Mouse (Mus musculus): ENCODE data around the gene Gm17617. TPM values are rescaled to one million over a fixed set of nuclear protein-coding genes. Genes with fewer than 3 reads are reported as not detected.
"Not testable (repeated sequence)": the region's sequence is repeated elsewhere in the genome, so short reads cannot be mapped to it uniquely, and the experiment has no call there.

Gm17617 gene
- polyA plus RNA-seq, 1 experiment from 2014 or later: not detected

GRCm38 (mm10) chr13:55097841-55098240 is 35.5 kb downstream of the Gm17617 start:
- ATAC-seq (replicated peaks; ENCODE audit: insufficient number of reproducible peaks, insufficient read depth, low FRiP score, low read depth); H3K4me1 ChIP-seq (replicated peaks); H3K27ac ChIP-seq; H3K36me3 ChIP-seq; H3K4me2 ChIP-seq; H3K4me3 ChIP-seq; H3K9ac ChIP-seq; H3K27me3 ChIP-seq; H3K9me3 ChIP-seq (replicated peaks): not testable (repeated sequence)
- 90% methylated on average over 3 of the region's 3 CpGs for WGBS

DNA sequence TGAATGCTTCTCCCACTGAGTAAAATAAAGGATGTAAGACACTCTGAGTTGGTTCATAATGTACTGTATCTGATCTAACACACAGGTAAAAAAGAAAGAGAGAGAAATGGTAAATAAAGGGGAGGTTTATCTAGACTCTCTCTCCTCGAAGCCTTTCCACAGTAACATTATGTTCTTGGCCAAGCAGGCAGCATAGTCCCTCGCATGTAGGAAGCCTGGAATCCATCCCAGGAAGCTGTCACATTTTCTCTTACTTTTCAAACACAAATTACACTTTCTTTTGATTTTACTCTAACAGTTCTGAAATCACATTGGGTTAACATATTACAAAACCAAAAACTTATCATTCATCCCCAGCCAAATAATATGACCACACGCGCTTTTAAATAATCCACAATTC is 40.8 kb downstream of the Gm17617 start:
- H3K27ac ChIP-seq: no peak overlapping the region
- H3K4me1 ChIP-seq (replicated peaks): no peaks in the 10 kb centered on the region
- WGBS: 70% methylated on average over 4 of the region's 4 CpGs
- H3K4me2 ChIP-seq: no peak overlapping the region
- no peaks in the 10 kb centered on the region for H3K27me3 ChIP-seq
- no peak overlapping the region for H3K4me3 ChIP-seq
- H3K9ac ChIP-seq: no peak overlapping the region
- H3K9me3 ChIP-seq (replicated peaks): no peaks in the 10 kb centered on the region
- no peak for ATAC-seq (replicated peaks; ENCODE audit: insufficient number of reproducible peaks, insufficient read depth, low FRiP score, low read depth)
- H3K36me3 ChIP-seq: peaks cover 8% of the 10 kb centered on the region; the same call in 1 of the 2 replicates

Other genes with a start within 250 kb of the Gm17617 start
- 1.3 and 2.8 TPM in 2 replicates for gene Unc5a, start 184.1 kb downstream of the Gm17617 start, polyA plus RNA-seq (2015; fragmentation: Nextera tagmentation; extraction: Ambion mirVana)
- 0.86 and 1.2 TPM in 2 replicates for gene Hk3, start 112.2 kb downstream of the Gm17617 start, polyA plus RNA-seq (2015; fragmentation: Nextera tagmentation; extraction: Ambion mirVana)
- 14.9 and 16.4 TPM in 2 replicates for gene Uimc1, start 33.2 kb downstream of the Gm17617 start, polyA plus RNA-seq (2015; fragmentation: Nextera tagmentation; extraction: Ambion mirVana)
- 16.6 and 21.2 TPM in 2 replicates for gene Zfp346, start 28.2 kb downstream of the Gm17617 start, polyA plus RNA-seq (2015; fragmentation: Nextera tagmentation; extraction: Ambion mirVana)
- 0.72 and 2.0 TPM in 2 replicates for gene Fgfr4, start 19.1 kb upstream of the Gm17617 start, polyA plus RNA-seq (2015; fragmentation: Nextera tagmentation; extraction: Ambion mirVana)
- 41.5 and 42.5 TPM in 2 replicates for gene Nsd1, start 76.2 kb upstream of the Gm17617 start, polyA plus RNA-seq (2015; fragmentation: Nextera tagmentation; extraction: Ambion mirVana)
- 285 and 333 TPM in 2 replicates for gene Prelid1, start 187.0 kb upstream of the Gm17617 start, polyA plus RNA-seq (2015; fragmentation: Nextera tagmentation; extraction: Ambion mirVana)
- gene Rab24, start 188.4 kb upstream of the Gm17617 start, polyA plus RNA-seq (2015; fragmentation: Nextera tagmentation; extraction: Ambion mirVana): 63.9 and 74.2 TPM in 2 replicates
- 21.8 and 28.7 TPM in 2 replicates for gene Mxd3, start 196.3 kb upstream of the Gm17617 start, polyA plus RNA-seq (2015; fragmentation: Nextera tagmentation; extraction: Ambion mirVana)
- gene Lman2, start 229.2 kb upstream of the Gm17617 start, polyA plus RNA-seq (2015; fragmentation: Nextera tagmentation; extraction: Ambion mirVana): 71.6 and 88.3 TPM in 2 replicates
- gene Rgs14, start 236.2 kb upstream of the Gm17617 start, polyA plus RNA-seq (2015; fragmentation: Nextera tagmentation; extraction: Ambion mirVana): 0.42 and 1.9 TPM in 2 replicates